Mouse (Mus musculus): ENCODE measurements around the gene Elavl1. TPM values are rescaled to one million over a fixed set of nuclear protein-coding genes. Genes with fewer than 3 reads are reported as not detected.

The Elavl1 gene
- polyA plus RNA-seq, 1 experiment from 2014 or later = 319 TPM

GRCm38 (mm10) chr8:4275275-4276110 is 49.7 kb downstream of the Elavl1 start, which contains the start of gene Timm44:
Gene Timm44, minus strand, starts transcription at chr8:4275913.
- Histone ChIP-seq H3K27ac (ENCODE audit: low read depth) (peak within 1 kb of the TSS; percentile 60), H3K36me3 (ENCODE audit: insufficient read depth) (peaks cover 33% of the 10 kb centered on the region), H3K27me3 (ENCODE audit: insufficient read depth, low read length) (no peaks in the 10 kb centered on the region), H3K4me2 (peak within 1 kb of the TSS; percentile 81), H3K4me3 (ENCODE audit: low read depth, low read length) (peak within 1 kb of the TSS; percentile 82), H3K9ac (peak within 1 kb of the TSS; percentile 86), H3K9me3 (ENCODE audit: low read depth, low read length) (no peaks in the 10 kb centered on the region), H3K4me1 (ENCODE audit: insufficient read depth) (no peaks in the 10 kb centered on the region; the same call in 1 of the 2 replicates)
- peak; percentile 98 for ATAC-seq (ENCODE audit: insufficient read depth)
- WGBS = under 1% methylated on average over 39 of the region's 39 CpGs
- DNase-seq = peak; percentile 98
- no peak for TF ChIP-seq CTCF (IDR thresholded peaks at IDR 0.05; ENCODE audit: low read depth)

GRCm38 (mm10) chr8:4269609-4270008 is 55.6 kb downstream of the Elavl1 start:
- DNase-seq (no peak), ATAC-seq (ENCODE audit: insufficient read depth) (no peak)
- Histone ChIP-seq H3K4me2 (no peak overlapping the region), H3K9me3 (ENCODE audit: low read depth, low read length) (no peaks in the 10 kb centered on the region), H3K36me3 (ENCODE audit: insufficient read depth) (peaks cover 91% of the 10 kb centered on the region), H3K27me3 (ENCODE audit: insufficient read depth, low read length) (no peaks in the 10 kb centered on the region), H3K27ac (ENCODE audit: low read depth) (no peak overlapping the region), H3K4me3 (ENCODE audit: low read depth, low read length) (no peak overlapping the region), H3K9ac (no peak overlapping the region), H3K4me1 (ENCODE audit: insufficient read depth) (no peaks in the 10 kb centered on the region)
- no peak for TF ChIP-seq CTCF (IDR thresholded peaks at IDR 0.05; ENCODE audit: low read depth)
- WGBS = 93% methylated on average over 6 of the region's 6 CpGs

- Histone ChIP-seq H3K27me3 (ENCODE audit: insufficient read depth, low read length) (no peaks in the 10 kb centered on the region), H3K9ac (no peak overlapping the region), H3K4me1 (ENCODE audit: insufficient read depth) (no peaks in the 10 kb centered on the region), H3K9me3 (ENCODE audit: low read depth, low read length) (no peaks in the 10 kb centered on the region), H3K36me3 (ENCODE audit: insufficient read depth) (peaks cover 97% of the 10 kb centered on the region), H3K27ac (ENCODE audit: low read depth) (no peak overlapping the region), H3K4me2 (no peak overlapping the region), H3K4me3 (ENCODE audit: low read depth, low read length) (no peak overlapping the region)
- WGBS = 75% methylated on average over 15 of the region's 15 CpGs
- DNase-seq (no peak), ATAC-seq (ENCODE audit: insufficient read depth) (peak; percentile 54; the same call in 1 of the 2 replicates)
- peak; percentile 50 for TF ChIP-seq CTCF (IDR thresholded peaks at IDR 0.05; ENCODE audit: low read depth)
Measured at GRCm38 (mm10) chr8:4267627-4268026, 57.6 kb downstream of the Elavl1 start.

- no peak overlapping the region for H3K9ac ChIP-seq
- ATAC-seq (ENCODE audit: insufficient read depth) = no peak
- H3K9me3 ChIP-seq (ENCODE audit: low read depth, low read length) = no peaks in the 10 kb centered on the region
- no peak for TF ChIP-seq CTCF (IDR thresholded peaks at IDR 0.05; ENCODE audit: low read depth)
- no peak for DNase-seq
- peaks cover 99% of the 10 kb centered on the region for H3K36me3 ChIP-seq (ENCODE audit: insufficient read depth)
- H3K27ac ChIP-seq (ENCODE audit: low read depth) = no peak overlapping the region
- WGBS = 88% methylated on average over 15 of the region's 15 CpGs
- H3K27me3 ChIP-seq (ENCODE audit: insufficient read depth, low read length) = no peaks in the 10 kb centered on the region
- no peak overlapping the region for H3K4me2 ChIP-seq
- no peak overlapping the region for H3K4me3 ChIP-seq (ENCODE audit: low read depth, low read length)
- no peaks in the 10 kb centered on the region for H3K4me1 ChIP-seq (ENCODE audit: insufficient read depth)
Measured at GRCm38 (mm10) chr8:4265160-4265914, 59.9 kb downstream of the Elavl1 start.

GRCm38 (mm10) chr8:4263105-4263791 is 62.0 kb downstream of the Elavl1 start:
- no peak overlapping the region for H3K4me2 ChIP-seq
- no peak overlapping the region for H3K27ac ChIP-seq (ENCODE audit: low read depth)
- no peak overlapping the region for H3K4me3 ChIP-seq (ENCODE audit: low read depth, low read length)
- DNase-seq (no peak), ATAC-seq (ENCODE audit: insufficient read depth) (no peak)
- no peaks in the 10 kb centered on the region for H3K9me3 ChIP-seq (ENCODE audit: low read depth, low read length)
- no peaks in the 10 kb centered on the region for H3K4me1 ChIP-seq (ENCODE audit: insufficient read depth)
- no peak overlapping the region for H3K9ac ChIP-seq
- no peaks in the 10 kb centered on the region for H3K27me3 ChIP-seq (ENCODE audit: insufficient read depth, low read length)
- TF ChIP-seq CTCF (IDR thresholded peaks at IDR 0.05; ENCODE audit: low read depth) = no peak
- 83% methylated on average over 8 of the region's 8 CpGs for WGBS
- peaks cover 85% of the 10 kb centered on the region for H3K36me3 ChIP-seq (ENCODE audit: insufficient read depth)

- ATAC-seq (ENCODE audit: insufficient read depth) (no peak), DNase-seq (no peak)
- Histone ChIP-seq H3K9ac (0 out of 2 replicates have a peak overlapping the region, but pooled peaks have one; percentile 85), H3K36me3 (ENCODE audit: insufficient read depth) (peaks cover 78% of the 10 kb centered on the region), H3K27me3 (ENCODE audit: insufficient read depth, low read length) (no peaks in the 10 kb centered on the region), H3K4me2 (no peak overlapping the region), H3K4me3 (ENCODE audit: low read depth, low read length) (no peak overlapping the region), H3K4me1 (ENCODE audit: insufficient read depth) (no peaks in the 10 kb centered on the region), H3K27ac (ENCODE audit: low read depth) (peak overlapping the region; percentile 83; the same call in 1 of the 2 replicates), H3K9me3 (ENCODE audit: low read depth, low read length) (no peaks in the 10 kb centered on the region)
- WGBS = 81% methylated on average over 4 of the region's 4 CpGs
- TF ChIP-seq CTCF (IDR thresholded peaks at IDR 0.05; ENCODE audit: low read depth) = no peak
Measured at GRCm38 (mm10) chr8:4259805-4260170, 65.4 kb downstream of the Elavl1 start.
